Mouse (Mus musculus) heart, embryonic 16.5 days (tissue): Measurements from ENCODE around the gene Brd2. TPM values are rescaled to one million over a fixed set of nuclear protein-coding genes. Genes with fewer than 3 reads are reported as not detected.

ENCODE experiments used
- ATAC-seq: fragments of 200-750 bp; cut with Nextera tagmentation; replicated peaks from 2 replicates; pipeline ENCODE4 v1.8.0; 2017; ENCODE audit warnings: moderate number of reproducible peaks; ENCODE audit not compliant: insufficient read depth, low FRiP score; ENCODE audit errors: extremely low read depth
- H3K27ac ChIP-seq: fragments of 300-500 bp; sonication (generic); 2 replicates; pipeline ENCODE4 v1.5.1; 2014; ENCODE audit warnings: mild to moderate bottlenecking, low read length, control low read depth, moderate library complexity
- H3K27me3 ChIP-seq: fragments of 300-500 bp; sonication (generic); 2 replicates; pipeline ENCODE4 v1.6.1; 2014; ENCODE audit warnings: low read length, mixed read lengths; ENCODE audit not compliant: control insufficient read depth, insufficient read depth
- H3K36me3 ChIP-seq: fragments of 300-500 bp; sonication (generic); 2 replicates; pipeline ENCODE4 v1.6.1; 2014; ENCODE audit not compliant: control insufficient read depth, insufficient read depth
- H3K4me1 ChIP-seq: fragments of 300-500 bp; sonication (generic); 2 replicates; pipeline ENCODE4 v1.6.1; 2014; ENCODE audit warnings: low read length, mixed read lengths; ENCODE audit not compliant: control insufficient read depth, insufficient read depth
- H3K4me2 ChIP-seq: fragments of 300-500 bp; sonication (generic); 2 replicates; pipeline ENCODE4 v1.6.1; 2014; ENCODE audit warnings: low read depth, mild to moderate bottlenecking, control low read depth, low read length
- H3K4me3 ChIP-seq: fragments of 300-500 bp; sonication (generic); 2 replicates; pipeline ENCODE4 v1.5.1; 2014; ENCODE audit warnings: mild to moderate bottlenecking, control low read depth, low read length
- H3K9ac ChIP-seq: fragments of 300-500 bp; sonication (generic); 2 replicates; pipeline ENCODE4 v1.6.1; 2014; ENCODE audit warnings: low read length, control low read depth
- H3K9me3 ChIP-seq: fragments of 300-500 bp; sonication (generic); replicated peaks from 2 replicates; pipeline ENCODE4 v1.6.1; 2016; ENCODE audit warnings: low read length; ENCODE audit not compliant: control insufficient read depth
- WGBS: fragments of 180-500 bp; shearing (Covaris S2); extraction: QIAGEN DNeasy Blood & Tissue Kit; methylation state at CpG from one replicate; pipeline ENCODE4 v1.1.7; 2014; 5-methylcytosine and 5-hydroxymethylcytosine counted together
- polyA plus RNA-seq: library from polyadenylated mRNA; unstranded; fragments of >200 nt; fragmentation: Nextera tagmentation; extraction: Ambion mirVana; gene quantifications from 2 replicates; pipeline ENCODE4 v1.2.1, GENCODE M21; 2015

The Brd2 gene
- polyA plus RNA-seq, 1 experiment from 2014 or later: 71.9 TPM

DNA sequence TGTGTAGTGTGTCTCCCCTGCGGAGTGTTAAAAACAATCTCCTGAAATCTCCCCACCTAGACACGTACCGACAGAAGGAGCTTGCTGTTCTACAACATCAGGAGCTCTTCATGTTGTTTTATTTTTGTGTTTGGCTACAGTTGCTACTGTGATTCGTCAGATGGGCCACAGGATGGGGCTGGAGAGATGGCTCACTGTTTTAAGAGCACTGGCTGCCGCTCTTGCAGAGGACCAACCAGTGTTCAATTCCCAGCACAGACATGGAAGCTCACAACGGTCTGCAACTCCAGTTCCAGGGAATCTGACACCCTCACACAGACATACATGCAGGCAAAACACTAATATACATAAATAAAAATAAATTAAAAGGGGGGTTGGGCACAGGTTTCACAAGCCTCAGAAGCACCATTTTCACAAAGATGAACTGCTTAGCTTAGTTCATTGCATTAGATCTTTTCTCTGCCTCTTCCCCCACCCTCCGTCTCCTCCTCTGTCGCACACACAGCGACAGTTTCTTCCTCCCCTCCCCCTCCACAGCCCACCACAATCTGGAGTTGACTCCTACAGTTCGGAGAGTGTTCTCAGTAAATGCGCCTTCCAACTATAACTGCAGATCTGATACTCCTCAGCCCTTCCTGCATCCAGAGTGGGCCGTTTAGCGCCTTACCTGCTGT lies 6.0 kb upstream of the Brd2 start:
- Histone ChIP-seq H3K4me1 (peaks cover 24% of the 10 kb centered on the region), H3K27ac (peak overlapping the region; percentile 49; the same call in 1 of the 2 replicates), H3K9ac (peak overlapping the region; percentile 8; the same call in 1 of the 2 replicates), H3K9me3 (no peaks in the 10 kb centered on the region), H3K27me3 (no peaks in the 10 kb centered on the region), H3K4me3 (peak overlapping the region; percentile 17; the same call in 1 of the 2 replicates), H3K36me3 (no peaks in the 10 kb centered on the region), H3K4me2 (peak overlapping the region; percentile 39)
- WGBS: 26% methylated on average over 13 of the region's 13 CpGs
- no peak for ATAC-seq

DNA sequence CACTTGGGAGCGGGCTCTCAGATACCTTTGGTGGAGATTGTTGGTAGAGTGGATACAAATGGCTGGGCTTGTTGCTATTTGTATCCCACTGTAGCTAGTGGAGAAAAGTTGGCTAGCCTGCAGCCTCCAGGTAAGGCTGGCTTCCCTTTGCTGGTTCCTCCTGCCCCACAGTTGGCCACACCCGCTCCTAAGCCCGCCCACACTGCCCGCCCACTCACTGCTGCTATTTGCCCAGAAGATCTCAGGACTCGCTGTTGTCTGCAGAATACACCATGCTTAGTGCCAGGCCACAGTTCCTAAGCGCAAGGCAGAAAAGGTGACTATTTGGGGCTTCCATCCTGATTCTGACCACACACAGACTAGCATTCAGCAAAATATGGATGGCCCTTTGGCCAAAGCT lies 5.0 kb upstream of the Brd2 start:
- WGBS: 34% methylated on average over 6 of the region's 6 CpGs

DNA sequence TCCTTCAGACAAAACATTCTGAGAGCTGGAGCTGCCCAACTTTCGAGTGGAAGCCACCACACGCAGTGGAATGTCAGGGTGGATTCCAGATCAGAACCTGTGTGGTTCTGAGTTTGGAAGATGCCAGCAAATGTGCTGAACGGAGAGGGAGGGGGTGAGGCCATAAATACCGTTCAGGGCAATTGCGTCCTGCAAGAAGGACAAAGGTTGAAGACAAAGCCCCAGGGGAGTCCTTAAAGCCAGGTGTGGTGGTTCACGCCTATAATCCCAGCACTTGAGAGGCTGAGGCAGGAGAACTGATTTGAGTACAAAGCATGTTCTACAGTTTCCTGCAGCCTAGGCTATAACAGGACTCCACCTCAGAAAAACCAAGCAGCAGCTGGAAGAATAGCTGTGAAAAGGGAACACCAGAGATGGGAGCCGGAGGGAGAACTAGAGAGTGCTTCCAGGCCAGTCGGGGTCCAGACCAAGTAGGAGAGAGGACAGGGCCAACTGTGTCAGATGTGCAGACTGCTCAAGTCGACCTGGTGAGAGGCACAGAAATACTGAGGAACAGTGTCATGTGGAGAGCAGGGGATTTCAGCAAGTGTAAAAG lies 4.5 kb upstream of the Brd2 start:
- H3K9me3 ChIP-seq: no peaks in the 10 kb centered on the region
- H3K27ac ChIP-seq: no peak overlapping the region
- 63% methylated on average over 9 of the region's 9 CpGs for WGBS
- H3K36me3 ChIP-seq: no peaks in the 10 kb centered on the region
- H3K9ac ChIP-seq: no peak overlapping the region
- H3K4me2 ChIP-seq: no peak overlapping the region
- peaks cover 25% of the 10 kb centered on the region for H3K4me1 ChIP-seq
- H3K4me3 ChIP-seq: no peak overlapping the region
- no peaks in the 10 kb centered on the region for H3K27me3 ChIP-seq
- ATAC-seq: no peak

More for the DNA sequence above, 5.0 kb upstream of the Brd2 start:
- Histone ChIP-seq H3K4me1 (peaks cover 25% of the 10 kb centered on the region), H3K9ac (no peak overlapping the region), H3K36me3 (no peaks in the 10 kb centered on the region), H3K27ac (no peak overlapping the region), H3K27me3 (no peaks in the 10 kb centered on the region), H3K9me3 (no peaks in the 10 kb centered on the region), H3K4me2 (no peak overlapping the region), H3K4me3 (no peak overlapping the region)
- ATAC-seq: no peak

DNA sequence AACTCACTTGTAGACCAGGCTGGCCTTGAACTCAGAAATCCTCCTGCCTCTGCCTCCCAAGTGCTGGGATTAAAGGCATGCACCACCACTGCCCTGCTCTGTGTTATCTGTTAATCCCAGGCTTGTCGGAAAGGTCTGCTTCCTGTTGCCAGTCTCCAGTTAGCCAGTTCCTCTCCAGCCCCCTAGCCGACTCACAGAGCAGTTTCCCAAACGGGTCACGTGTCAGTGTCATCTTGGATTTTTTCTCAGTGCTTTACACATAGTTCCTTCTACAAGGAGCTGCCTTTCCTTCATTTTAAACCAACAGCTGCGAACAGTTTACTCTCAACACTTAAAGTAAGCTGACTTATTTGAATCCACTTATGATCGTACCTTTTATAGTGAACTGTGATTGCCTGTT lies 2.2 kb upstream of the Brd2 start:
- no peaks in the 10 kb centered on the region for H3K27me3 ChIP-seq
- H3K4me3 ChIP-seq: no peak overlapping the region
- no peaks in the 10 kb centered on the region for H3K9me3 ChIP-seq
- H3K36me3 ChIP-seq: no peaks in the 10 kb centered on the region
- H3K4me2 ChIP-seq: no peak overlapping the region
- H3K27ac ChIP-seq: no peak overlapping the region
- H3K9ac ChIP-seq: no peak overlapping the region
- 65% methylated on average over 6 of the region's 6 CpGs for WGBS
- H3K4me1 ChIP-seq: peaks cover 25% of the 10 kb centered on the region
- no peak for ATAC-seq

DNA sequence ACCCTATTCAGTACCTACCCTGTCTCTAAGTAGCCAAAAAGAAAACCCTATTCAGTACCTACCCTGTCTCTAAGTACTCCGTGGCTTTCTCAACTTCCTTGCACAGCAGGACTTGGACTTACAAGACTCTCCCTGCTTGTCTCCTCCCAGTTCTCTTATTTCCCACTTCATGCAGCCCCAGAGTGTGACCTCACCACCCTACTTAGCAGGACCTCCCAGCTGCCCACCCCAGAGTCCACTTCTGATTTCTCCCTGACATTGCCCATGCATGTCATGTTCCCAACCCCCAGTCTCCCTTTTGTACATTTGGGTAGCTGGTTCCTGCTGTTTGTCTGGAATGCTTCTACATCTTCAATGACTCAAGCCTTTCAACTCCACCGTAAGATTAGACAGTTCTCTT lies 1.1 kb upstream of the Brd2 start:
- Histone ChIP-seq H3K9me3 (no peaks in the 10 kb centered on the region), H3K27ac (peak overlapping the region; percentile 100), H3K9ac (peak overlapping the region; percentile 100), H3K4me2 (peak overlapping the region; percentile 83), H3K4me1 (peaks cover 19% of the 10 kb centered on the region), H3K4me3 (peak overlapping the region; percentile 89), H3K36me3 (peaks cover 4% of the 10 kb centered on the region; the same call in 1 of the 2 replicates), H3K27me3 (no peaks in the 10 kb centered on the region)
- ATAC-seq: no peak
- 2% methylated on average over 2 of the region's 2 CpGs for WGBS

DNA sequence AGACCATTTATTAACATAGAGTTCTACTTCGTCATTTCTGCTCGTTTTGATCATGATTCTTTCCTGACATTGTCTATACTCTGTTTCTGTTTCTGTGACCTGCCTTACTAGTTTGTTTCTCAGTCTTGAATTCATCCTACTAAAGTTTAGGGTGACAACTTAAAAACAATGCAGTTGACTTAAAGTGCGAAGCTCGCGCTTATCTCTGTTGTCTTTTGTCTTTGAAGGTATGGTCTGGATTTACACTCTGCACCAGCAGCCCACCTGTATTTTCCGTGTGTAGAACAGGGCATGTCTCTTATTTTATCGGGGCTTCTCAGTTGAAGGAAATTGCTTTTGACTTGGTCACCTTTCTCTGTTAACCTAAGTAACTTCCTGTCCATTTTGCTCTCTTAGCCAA lies 677 bp upstream of the Brd2 start:
- H3K9ac ChIP-seq: peak overlapping the region; percentile 100
- H3K4me2 ChIP-seq: peak overlapping the region; percentile 83
- H3K4me3 ChIP-seq: peak overlapping the region; percentile 89
- no peak for ATAC-seq
- H3K27ac ChIP-seq: peak overlapping the region; percentile 100
- no peaks in the 10 kb centered on the region for H3K27me3 ChIP-seq
- WGBS: under 1% methylated on average over 7 of the region's 7 CpGs
- H3K36me3 ChIP-seq: peaks cover 5% of the 10 kb centered on the region; the same call in 1 of the 2 replicates
- no peaks in the 10 kb centered on the region for H3K9me3 ChIP-seq
- H3K4me1 ChIP-seq: peaks cover 18% of the 10 kb centered on the region

DNA sequence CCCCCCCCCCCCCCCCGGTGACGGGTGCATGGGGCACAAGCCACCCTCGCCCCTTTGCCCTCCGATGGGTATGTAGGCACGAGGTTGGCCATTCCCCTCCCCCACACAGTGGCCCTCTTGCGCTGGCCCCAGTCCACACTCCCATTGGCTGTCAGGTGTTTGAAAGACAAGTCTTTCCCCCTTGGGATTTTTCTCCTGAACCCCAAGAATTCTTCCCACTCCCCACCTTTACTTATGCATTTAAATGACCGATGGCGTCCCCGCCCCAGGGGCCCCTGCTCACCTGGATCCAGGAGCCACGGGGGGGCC lies 601 bp downstream of the Brd2 start:
- H3K4me2 ChIP-seq: peak overlapping the region; percentile 83
- H3K9ac ChIP-seq: peak overlapping the region; percentile 100
- H3K27ac ChIP-seq: peak overlapping the region; percentile 100
- H3K27me3 ChIP-seq: no peaks in the 10 kb centered on the region
- H3K4me1 ChIP-seq: peaks cover 19% of the 10 kb centered on the region
- 0% methylated on average over 7 of the region's 10 CpGs for WGBS
- peaks cover 5% of the 10 kb centered on the region; the same call in 1 of the 2 replicates for H3K36me3 ChIP-seq
- ATAC-seq: no peak
- peak overlapping the region; percentile 89 for H3K4me3 ChIP-seq
- no peaks in the 10 kb centered on the region for H3K9me3 ChIP-seq

DNA sequence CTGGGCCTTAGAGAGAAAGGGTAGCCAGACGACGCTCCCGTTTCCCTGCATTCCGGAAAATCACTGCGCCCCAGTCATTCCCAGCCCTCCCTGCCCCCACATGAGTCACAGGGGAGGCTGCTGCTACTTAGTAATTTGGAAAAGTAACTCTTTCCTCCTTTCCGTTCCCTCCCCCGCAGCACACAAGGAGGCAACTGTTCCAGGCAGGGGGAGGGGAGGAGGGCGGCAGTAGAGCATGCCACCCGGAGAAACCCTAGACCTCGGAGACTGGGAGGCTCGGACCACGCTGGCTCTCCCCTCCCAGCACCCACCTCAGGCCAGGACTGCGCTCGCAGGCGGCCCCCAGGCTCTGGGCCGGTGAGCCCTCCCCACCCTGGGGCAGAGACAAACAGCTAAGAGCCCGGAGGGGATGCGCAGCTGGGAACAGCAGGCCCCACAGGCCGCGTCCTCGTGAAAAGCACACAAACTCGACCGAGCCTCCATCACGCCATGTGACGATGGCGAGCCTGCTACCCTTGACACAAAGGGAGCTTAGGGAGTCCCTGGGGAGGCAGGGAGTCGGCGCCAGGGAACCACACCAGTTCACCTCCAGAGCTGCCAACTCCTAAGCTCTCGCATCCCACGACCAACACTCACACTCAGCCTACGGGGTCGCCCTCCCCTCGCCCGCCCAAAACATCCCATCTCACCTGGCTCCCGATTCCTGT lies 1.1 kb downstream of the Brd2 start:
- Histone ChIP-seq H3K36me3 (peaks cover 10% of the 10 kb centered on the region), H3K9me3 (no peaks in the 10 kb centered on the region), H3K4me3 (peak overlapping the region; percentile 89), H3K4me2 (peak overlapping the region; percentile 83), H3K4me1 (peaks cover 23% of the 10 kb centered on the region), H3K27ac (peak overlapping the region; percentile 100), H3K9ac (peak overlapping the region; percentile 100), H3K27me3 (no peaks in the 10 kb centered on the region)
- WGBS: under 1% methylated on average over 32 of the region's 35 CpGs
- ATAC-seq: peak; percentile 15

DNA sequence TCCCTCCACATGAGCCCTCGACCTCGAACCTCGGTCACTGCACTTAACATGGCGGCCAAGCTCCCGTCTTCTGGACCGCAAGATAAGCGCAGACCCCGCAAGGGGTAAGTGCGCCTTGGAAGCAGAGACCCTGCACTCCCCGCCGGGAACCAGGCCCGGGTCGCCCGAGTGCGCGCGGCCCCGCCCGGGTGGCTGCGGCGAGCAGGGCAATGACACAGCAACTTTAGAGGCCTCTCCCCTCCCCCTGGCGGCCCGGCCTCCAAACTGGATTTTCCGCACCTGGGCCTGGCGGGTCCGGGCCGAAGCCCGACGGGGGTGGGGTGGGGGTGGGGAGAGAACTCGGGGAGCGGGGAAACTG lies 1.6 kb downstream of the Brd2 start:
- no peaks in the 10 kb centered on the region for H3K9me3 ChIP-seq
- peak overlapping the region; percentile 83 for H3K4me2 ChIP-seq
- peak overlapping the region; percentile 89 for H3K4me3 ChIP-seq
- peak; percentile 6 for ATAC-seq
- under 1% methylated on average over 30 of the region's 31 CpGs for whole genome bisulfite sequencing
- H3K9ac ChIP-seq: peak overlapping the region; percentile 100
- H3K4me1 ChIP-seq: peaks cover 24% of the 10 kb centered on the region
- peaks cover 14% of the 10 kb centered on the region for H3K36me3 ChIP-seq
- peak overlapping the region; percentile 100 for H3K27ac ChIP-seq
- H3K27me3 ChIP-seq: no peaks in the 10 kb centered on the region
